Mouse (Mus musculus) liver, adult 2 months (tissue): ENCODE data around the gene Clpp. TPM values are rescaled to one million over a fixed set of nuclear protein-coding genes. Genes with fewer than 3 reads are reported as not detected.

Source experiments
- DNase-seq: peaks from one replicate; pipeline ENCODE4 v3.0.0-alpha.2; 2011; ENCODE audit warnings: low read depth, low spot score; ENCODE audit errors: extremely low read depth
- H3K27ac ChIP-seq: fragments of 200-500 bp; replicated peaks from 2 replicates; pipeline ENCODE4 v1.5.1; 2012; ENCODE audit warnings: low read depth, mild to moderate bottlenecking, control low read depth, inconsistent platforms, low read length; ENCODE audit not compliant: insufficient read depth
- H3K27me3 ChIP-seq: fragments of 200-500 bp; 2 replicates; pipeline ENCODE4 v1.6.1; 2012; ENCODE audit warnings: mild to moderate bottlenecking, moderate library complexity, low read length, inconsistent platforms; ENCODE audit not compliant: control insufficient read depth, insufficient read depth
- H3K36me3 ChIP-seq: fragments of 200-500 bp; 2 replicates; pipeline ENCODE4 v1.6.1; 2012; ENCODE audit warnings: low read length, inconsistent platforms; ENCODE audit not compliant: control insufficient read depth, insufficient read depth
- H3K4me1 ChIP-seq: fragments of 200-500 bp; 2 replicates; pipeline ENCODE4 v1.6.1; 2011; ENCODE audit warnings: low read length; ENCODE audit not compliant: control insufficient read depth, insufficient read depth
- H3K4me3 ChIP-seq: fragments of 200-500 bp; 2 replicates; pipeline ENCODE4 v1.5.1; 2011; ENCODE audit warnings: low read depth, mild to moderate bottlenecking, control low read depth, low read length, moderate library complexity; ENCODE audit not compliant: insufficient read depth
- H3K79me2 ChIP-seq: fragments of 200-500 bp; 2 replicates; pipeline ENCODE4 v1.6.1; 2012; ENCODE audit warnings: inconsistent platforms, mild to moderate bottlenecking, low read length, moderate library complexity; ENCODE audit not compliant: control insufficient read depth, insufficient read depth
- H3K9ac ChIP-seq: fragments of 200-500 bp; 2 replicates; pipeline ENCODE4 v1.6.1; 2012; ENCODE audit warnings: low read depth, mild to moderate bottlenecking, control low read depth, inconsistent platforms, low read length
- CTCF ChIP-seq: fragments of 200-500 bp; IDR thresholded peaks from 2 replicates; pipeline ENCODE4 v1.5.1; 2011; ENCODE audit warnings: low read depth, low read length, control low read depth
- POLR2A ChIP-seq: fragments of 200-500 bp; IDR thresholded peaks from 2 replicates; pipeline ENCODE4 v1.6.1; 2011; ENCODE audit warnings: low read length, control low read depth; ENCODE audit not compliant: insufficient read depth; ENCODE audit errors: extremely low read depth
- WGBS: fragments of 180-500 bp; shearing (Covaris S2); methylation state at CpG from one replicate; pipeline ENCODE4 v1.1.7; 2018; 5-methylcytosine and 5-hydroxymethylcytosine counted together
- polyA plus RNA-seq: library from polyadenylated mRNA; depleted of rRNA; stranded (reverse); fragments of >200 nt; gene quantifications from 2 replicates; pipeline ENCODE4 v1.2.3, GENCODE M21; 2012
- total RNA-seq: library from RNA; depleted of rRNA; stranded (reverse); fragments of >200 nt; gene quantifications from 2 replicates; pipeline ENCODE4 v1.2.3, GENCODE M21; 2014

Clpp gene
- total and polyA plus RNA-seq, 2 experiments: 75.6 to 184 TPM

DNA sequence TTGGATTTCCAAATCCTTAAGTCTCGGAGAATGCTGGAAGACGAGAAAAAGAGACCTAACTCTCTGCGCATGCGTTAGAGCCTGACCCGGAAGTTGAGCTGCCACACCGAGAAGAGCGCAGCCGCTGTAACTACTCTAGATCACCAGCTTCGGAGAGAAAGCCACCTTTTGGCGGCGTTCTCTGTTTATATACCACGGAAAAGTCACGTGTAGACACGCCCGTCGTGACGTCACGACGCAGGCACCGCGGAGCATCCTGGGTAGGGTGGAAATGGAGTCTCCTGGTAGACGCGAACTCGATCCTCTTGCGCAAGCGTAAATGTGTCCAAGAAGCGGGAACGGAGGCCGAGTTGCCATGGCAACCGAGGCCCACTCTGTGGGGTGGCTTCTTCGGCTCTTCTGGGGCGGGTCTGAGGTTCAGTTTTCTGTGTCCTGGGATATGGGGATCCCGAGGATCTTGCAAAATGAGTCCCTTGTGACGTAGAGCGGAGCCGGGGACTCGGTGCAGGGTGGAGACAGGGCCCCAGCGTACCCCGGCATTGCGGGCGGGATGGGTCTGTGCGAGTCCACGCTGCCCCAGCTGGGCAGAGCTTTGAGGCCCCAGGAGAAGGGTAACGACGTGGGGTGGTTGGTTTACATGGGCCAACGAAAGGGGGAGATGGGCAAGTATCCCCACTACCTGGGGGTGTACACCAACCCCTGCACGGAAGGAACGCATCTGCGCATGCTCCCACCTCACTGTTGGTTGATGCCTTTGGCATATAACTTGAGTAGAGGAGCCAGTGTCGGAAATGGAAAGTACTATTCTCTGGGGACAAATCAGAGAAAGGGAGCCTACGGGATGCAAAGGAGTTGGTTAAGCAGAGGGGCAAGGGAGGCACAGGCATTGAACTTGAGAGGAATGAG lies 21.4 kb downstream of the Clpp start, which contains the start of the genes Gtf2f1 and Gm17949:
TSS of gene Gtf2f1 (minus strand) at position 53 of the 906 bp plus-strand sequence.
TSS of gene Gm17949 (plus strand) at position 234 of the 906 bp plus-strand sequence.
- Histone ChIP-seq H3K4me3 (peak within 1 kb of the TSS; percentile 77), H3K36me3 (peaks cover 2% of the 10 kb centered on the region; the same call in 1 of the 2 replicates), H3K4me1 (peaks cover 7% of the 10 kb centered on the region; the same call in 1 of the 2 replicates), H3K27ac (peak within 1 kb of the TSS; percentile 23; the same call in 1 of the 2 replicates), H3K79me2 (no peaks in the 10 kb centered on the region), H3K9ac (peak within 1 kb of the TSS; percentile 76), H3K27me3 (no peaks in the 10 kb centered on the region)
- TF ChIP-seq POLR2A: peak; percentile 69; the same call in 1 of the 2 replicates
- no peak for TF ChIP-seq CTCF
- 1% methylated on average over 51 of the region's 51 CpGs for WGBS
- DNase-seq: peak; percentile 93

GRCm38 (mm10) chr17:57012245-57012795 lies 22.2 kb downstream of the Clpp start:
- no peak for DNase-seq
- H3K36me3 ChIP-seq: no peaks in the 10 kb centered on the region; the same call in 1 of the 2 replicates
- TF ChIP-seq POLR2A: no peak
- TF ChIP-seq CTCF: no peak
- 80% methylated on average over 13 of the region's 13 CpGs for WGBS
- H3K27me3 ChIP-seq: no peaks in the 10 kb centered on the region
- H3K4me1 ChIP-seq: peaks cover 7% of the 10 kb centered on the region; the same call in 1 of the 2 replicates
- H3K79me2 ChIP-seq: no peaks in the 10 kb centered on the region
- no peak overlapping the region for H3K9ac ChIP-seq
- H3K27ac ChIP-seq: no peak overlapping the region
- no peak overlapping the region for H3K4me3 ChIP-seq

DNA sequence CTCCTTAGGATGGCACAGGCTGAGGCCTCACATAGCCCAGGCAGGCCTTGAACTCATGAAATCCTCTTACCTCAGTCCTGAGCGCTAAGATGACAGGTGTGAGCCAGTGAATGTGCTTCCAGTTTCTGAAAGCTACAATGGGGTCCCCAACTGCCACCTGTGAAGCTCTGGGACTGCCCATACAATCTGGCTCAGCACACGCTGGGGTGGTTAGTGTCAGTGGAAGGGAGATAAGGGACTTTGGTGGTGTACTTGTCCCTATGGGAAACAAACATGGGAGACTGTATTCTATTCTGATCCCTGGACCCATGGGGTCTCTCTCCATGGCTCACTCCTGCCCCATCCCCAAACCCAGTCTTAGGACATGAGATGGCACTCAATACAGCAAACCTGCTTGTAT lies 29.6 kb downstream of the Clpp start:
- DNase-seq: no peak
- 90% methylated on average over 2 of the region's 2 CpGs for WGBS
- Histone ChIP-seq H3K27me3 (no peaks in the 10 kb centered on the region), H3K4me1 (no peaks in the 10 kb centered on the region), H3K9ac (no peak overlapping the region), H3K36me3 (peaks cover 18% of the 10 kb centered on the region), H3K79me2 (no peaks in the 10 kb centered on the region), H3K27ac (no peak overlapping the region), H3K4me3 (no peak overlapping the region)
- no peak for TF ChIP-seq CTCF

DNA sequence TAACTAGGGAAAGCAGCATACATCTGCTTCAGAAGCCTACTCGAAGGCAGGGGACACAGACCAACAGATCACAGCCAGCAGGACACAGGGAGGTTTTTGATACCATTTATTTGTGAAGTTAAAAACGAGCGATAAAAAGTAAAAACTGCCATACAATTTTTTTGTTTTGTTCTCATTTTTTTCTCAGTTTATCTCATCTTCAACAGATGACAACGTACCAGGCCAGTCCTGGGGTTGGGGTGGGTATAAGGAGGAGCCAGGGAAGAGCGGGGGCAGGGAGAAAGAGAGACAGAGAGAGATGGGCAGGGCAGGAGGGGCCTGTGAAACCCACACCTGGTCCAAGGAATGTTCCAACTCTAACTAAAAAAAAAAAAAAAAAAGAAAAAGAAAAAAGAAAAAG lies 30.9 kb downstream of the Clpp start:
- Histone ChIP-seq H3K4me3 (no peak overlapping the region), H3K27me3 (no peaks in the 10 kb centered on the region), H3K4me1 (no peaks in the 10 kb centered on the region), H3K27ac (no peak overlapping the region), H3K36me3 (peaks cover 22% of the 10 kb centered on the region), H3K9ac (no peak overlapping the region), H3K79me2 (no peaks in the 10 kb centered on the region)
- DNase-seq: no peak
- WGBS: 87% methylated on average over 5 of the region's 5 CpGs
- TF ChIP-seq CTCF: no peak
- TF ChIP-seq POLR2A: no peak

- Histone ChIP-seq H3K4me1 (peaks cover 8% of the 10 kb centered on the region; the same call in 1 of the 2 replicates), H3K27me3 (no peaks in the 10 kb centered on the region), H3K36me3 (peaks cover 27% of the 10 kb centered on the region), H3K27ac (no peak overlapping the region), H3K9ac (no peak overlapping the region), H3K4me3 (no peak overlapping the region), H3K79me2 (peaks cover 8% of the 10 kb centered on the region)
- DNase-seq: no peak
- TF ChIP-seq CTCF (no peak), POLR2A (no peak)
- 87% methylated on average over 4 of the region's 4 CpGs for WGBS
These were observed 37.4 kb downstream of the Clpp start for GRCm38 (mm10) chr17:57027471-57027870.
